Mouse (Mus musculus): Measurements from ENCODE around the gene Lmntd1. TPM values are rescaled to one million over a fixed set of nuclear protein-coding genes. Genes with fewer than 3 reads are reported as not detected.

Gene Lmntd1
- polyA plus RNA-seq, 2 experiments, result 0.79 to 0.88 TPM

DNA sequence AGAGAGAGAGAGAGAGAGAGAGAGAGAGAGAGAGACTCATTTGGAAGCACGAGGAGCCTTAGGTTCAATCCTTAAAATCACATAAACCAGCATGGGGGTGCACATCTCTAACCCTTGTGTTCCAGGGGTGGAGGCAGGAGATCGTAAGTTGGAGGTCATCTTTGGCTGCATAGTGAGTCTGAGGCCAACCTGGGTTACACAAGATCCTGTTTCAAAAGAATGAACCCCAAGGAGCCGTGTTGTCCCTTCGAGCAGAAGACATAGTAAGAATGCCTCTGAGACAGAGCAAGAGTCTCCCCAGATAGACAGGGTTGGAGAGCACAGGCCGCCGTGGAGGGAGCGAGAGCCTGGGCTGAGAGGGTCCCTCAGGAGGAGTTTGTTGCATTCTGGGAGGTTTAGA is 291.9 kb downstream of the Lmntd1 start:
- H3K36me3 ChIP-seq (ENCODE audit: control insufficient read depth, insufficient read depth, low read length), result no peaks in the 10 kb centered on the region
- 87% methylated on average over 7 of the region's 7 CpGs for WGBS
- H3K4me3 ChIP-seq (replicated peaks; ENCODE audit: low read length), result no peak overlapping the region
- H3K27ac ChIP-seq (replicated peaks; ENCODE audit: low read depth, low read length), result no peak overlapping the region
- peaks cover 6% of the 10 kb centered on the region; the same call in 1 of the 2 replicates for H3K4me1 ChIP-seq (ENCODE audit: control insufficient read depth, insufficient read depth, low read length)
- H3K9ac ChIP-seq (ENCODE audit: low read depth, low read length, severe bottlenecking), result no peak overlapping the region
- DNase-seq (ENCODE audit: low spot score), result no peak
- no peaks in the 10 kb centered on the region for H3K27me3 ChIP-seq (ENCODE audit: control insufficient read depth, insufficient read depth, low read length)
- no peak for TF ChIP-seq POLR2A (IDR thresholded peaks at IDR 0.05; ENCODE audit: borderline replicate concordance, extremely low read depth, insufficient read depth, insufficient read length)
- no peak overlapping the region for H3K4me2 ChIP-seq (replicated peaks; ENCODE audit: low read depth, low read length, severe bottlenecking)
- ATAC-seq (ENCODE audit: low FRiP score, low read depth), result no peak
- no peaks in the 10 kb centered on the region for H3K9me3 ChIP-seq (ENCODE audit: control insufficient read depth, low read length)

DNA sequence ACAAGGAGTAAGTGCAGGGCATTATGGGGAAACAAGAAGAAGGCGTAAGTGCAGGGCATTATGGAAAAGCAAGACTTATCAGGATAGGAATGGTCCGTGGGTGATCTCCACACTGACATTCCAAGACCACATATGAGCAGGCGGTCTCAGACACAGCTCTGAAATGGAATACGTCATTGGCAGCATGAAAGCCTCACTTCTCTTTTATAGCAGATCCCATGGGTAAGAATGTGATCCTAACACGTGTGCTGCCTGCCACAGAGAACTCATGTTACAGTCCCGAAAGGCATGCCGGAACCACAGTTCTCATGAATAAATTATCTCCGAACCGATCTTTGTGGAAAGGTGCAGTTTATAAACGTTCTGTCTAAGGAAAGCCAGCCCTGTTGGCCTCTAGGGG is 294.0 kb downstream of the Lmntd1 start:
- no peak overlapping the region for H3K27ac ChIP-seq (replicated peaks; ENCODE audit: low read depth, low read length)
- H3K4me1 ChIP-seq (ENCODE audit: control insufficient read depth, insufficient read depth, low read length), result peaks cover 6% of the 10 kb centered on the region; the same call in 1 of the 2 replicates
- ATAC-seq (ENCODE audit: low FRiP score, low read depth) (peak; percentile 68), DNase-seq (ENCODE audit: low spot score) (peak; percentile 36)
- no peak overlapping the region for H3K9ac ChIP-seq (ENCODE audit: low read depth, low read length, severe bottlenecking)
- WGBS, result 52% methylated on average over 10 of the region's 10 CpGs
- TF ChIP-seq POLR2A (IDR thresholded peaks at IDR 0.05; ENCODE audit: borderline replicate concordance, extremely low read depth, insufficient read depth, insufficient read length), result no peak
- no peaks in the 10 kb centered on the region for H3K9me3 ChIP-seq (ENCODE audit: control insufficient read depth, low read length)
- H3K4me3 ChIP-seq (replicated peaks; ENCODE audit: low read length), result no peak overlapping the region
- H3K4me2 ChIP-seq (replicated peaks; ENCODE audit: low read depth, low read length, severe bottlenecking), result no peak overlapping the region
- no peaks in the 10 kb centered on the region for H3K27me3 ChIP-seq (ENCODE audit: control insufficient read depth, insufficient read depth, low read length)
- no peaks in the 10 kb centered on the region for H3K36me3 ChIP-seq (ENCODE audit: control insufficient read depth, insufficient read depth, low read length)

Other genes starting within 250 kb of the Lmntd1 start
- 0.04 TPM in 1 of 2 replicates, not detected in the other for gene Tuba3b, start 1.4 kb upstream of the Lmntd1 start, polyA plus RNA-seq (2012; rRNA removed)
- not detected in 2 replicates for gene Tuba3b, start 1.4 kb upstream of the Lmntd1 start, polyA plus RNA-seq (2014; fragmentation: Nextera tagmentation; extraction: Ambion mirVana)
- 42.5 and 43.3 TPM in 2 replicates for gene Rassf8, start 132.4 kb upstream of the Lmntd1 start, polyA plus RNA-seq (2012; rRNA removed)
- 20.8 and 23.0 TPM in 2 replicates for gene Rassf8, start 132.4 kb upstream of the Lmntd1 start, polyA plus RNA-seq (2014; fragmentation: Nextera tagmentation; extraction: Ambion mirVana)